ENCODE assay signal across 12 mouse cellular contexts in the genomic region with DNA sequence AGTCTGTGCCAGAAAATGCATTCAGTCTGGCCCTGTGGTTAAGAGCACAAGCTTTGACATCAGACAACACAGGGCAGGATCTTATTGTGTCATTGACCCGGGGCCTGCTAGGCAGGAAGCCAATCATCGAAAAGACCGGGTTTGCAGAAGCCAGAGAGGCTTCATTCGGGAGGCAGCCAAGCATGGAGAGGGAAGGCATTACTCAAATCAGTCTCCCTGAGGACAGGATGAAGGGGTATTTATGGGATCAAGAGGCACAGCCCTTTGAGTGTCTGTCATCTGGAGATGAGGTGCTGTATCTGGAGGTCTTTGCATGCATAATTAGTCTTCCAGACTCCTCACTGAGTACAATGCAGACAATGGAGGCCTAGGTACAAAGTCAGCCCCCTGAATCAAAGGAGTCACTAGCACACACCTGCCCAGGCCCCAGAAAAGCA. TPM values are rescaled to one million over a fixed set of nuclear protein-coding genes. Genes with fewer than 3 reads are reported as not detected.
DNase-seq lines count a peak whose midpoint lies in the region; ATAC-seq and TF ChIP-seq lines count a peak whose summit lies in the region.
"Had no signal": no experiment of that assay in that cellular context is flagged by ENCODE, and none has a peak within 500 bp of the region (broad histone marks: within the 10 kb centered on the region; RNA-seq: fewer than 3 reads in every experiment).

No protein-coding gene starts in this region.

- no peaks in the 10 kb centered on the region for H3K36me3 ChIP-seq in lung, postnatal 0 days (ENCODE audit: insufficient read depth, low read length)
- H3K36me3 ChIP-seq: heart, embryonic 10.5 days; limb, embryonic 12.5 days had no signal

- peak; percentile 69 for DNase-seq in adrenal gland, postnatal 10 days
- no peak for DNase-seq in adrenal gland, adult 8-10 months
- DNase-seq in lung, postnatal 10 days, result peak; percentile 37
- no peak for DNase-seq in lung, postnatal 0 days (ENCODE audit: low spot score)
- peak; percentile 74 for DNase-seq in NIH3T3 (ENCODE audit: low read depth)
- DNase-seq in kidney, postnatal 10 days, result peak; percentile 71
- no peak for DNase-seq in spleen, adult 18-20 months
- no peak for DNase-seq in layer of hippocampus, adult 9-11 months
- DNase-seq: B cell, adult 2 months; right cerebral cortex, postnatal 4 days had no signal

- no peak for TF ChIP-seq EP300 in lung, postnatal 0 days (IDR thresholded peaks at IDR 0.05)

- no peak for TF ChIP-seq CTCF in lung, postnatal 0 days (IDR thresholded peaks at IDR 0.05)

- no peaks in the 10 kb centered on the region for H3K9me3 ChIP-seq in lung, postnatal 0 days (ENCODE audit: low read length)
- H3K9me3 ChIP-seq: heart, embryonic 10.5 days; limb, embryonic 12.5 days had no signal

- H3K4me3 ChIP-seq in lung, postnatal 0 days (ENCODE audit: low read depth, low read length), result no peak overlapping the region
- H3K4me3 ChIP-seq: heart, embryonic 10.5 days; limb, embryonic 12.5 days had no signal

- no peak overlapping the region for H3K9ac ChIP-seq in lung, postnatal 0 days (replicated peaks; ENCODE audit: low read depth)
- H3K9ac ChIP-seq: limb, embryonic 12.5 days had no signal

- 37% methylated on average over 4 of the region's 4 CpGs for WGBS in lung, postnatal 0 days

- ATAC-seq in lung, postnatal 0 days, result no peak

- H3K4me2 ChIP-seq in lung, postnatal 0 days (replicated peaks; ENCODE audit: low read depth, low read length), result no peak overlapping the region
- H3K4me2 ChIP-seq: limb, embryonic 12.5 days had no signal

- no peaks in the 10 kb centered on the region for H3K27me3 ChIP-seq in lung, postnatal 0 days (replicated peaks; ENCODE audit: insufficient read depth, low read length)
- H3K27me3 ChIP-seq: limb, embryonic 12.5 days had no signal

- no peaks in the 10 kb centered on the region for H3K4me1 ChIP-seq in lung, postnatal 0 days (ENCODE audit: insufficient read depth, low read depth, low read length)

- H3K27ac ChIP-seq in lung, postnatal 0 days (ENCODE audit: low read length), result no peak overlapping the region
- H3K27ac ChIP-seq: heart, embryonic 10.5 days; limb, embryonic 12.5 days had no signal

RNA-seq across cellular contexts. Expression of gene Prrc2b, which starts 10.4 kb away (rescaled TPM):
- total RNA-seq in adrenal gland, postnatal 10 days (2021), result 100 to 1,000 TPM in 1 of 2 experiments, 10 to 100 TPM in 1; 83.4 to 102 TPM
- total RNA-seq in adrenal gland, adult 8-10 months (2022), result 100 to 1,000 TPM; 140 to 182 (median 166) TPM
- 21.2 and 24.6 TPM in 2 replicates for polyA plus RNA-seq in lung, postnatal 0 days (2015; fragmentation: Nextera tagmentation; extraction: Ambion mirVana)

RNA-seq across cellular contexts. Expression of gene Plpp7, which starts 45.2 kb away (rescaled TPM):
- 1 to 10 TPM; 3.9 to 8.6 TPM for total RNA-seq in adrenal gland, postnatal 10 days (2021)
- 1 to 10 TPM; 5.5 to 9.0 (median 6.5) TPM for total RNA-seq in adrenal gland, adult 8-10 months (2022)
- 2.4 and 2.5 TPM in 2 replicates for polyA plus RNA-seq in lung, postnatal 0 days (2015; fragmentation: Nextera tagmentation; extraction: Ambion mirVana)

RNA-seq across cellular contexts. Expression of gene Fam78a, which starts 55.9 kb away (rescaled TPM):
- 1 to 10 TPM; 3.2 to 5.4 TPM for total RNA-seq in adrenal gland, postnatal 10 days (2021)
- total RNA-seq in adrenal gland, adult 8-10 months (2022), result 1 to 10 TPM in 3 of 4 experiments, under 1 TPM in 1; 0.59 to 3.9 (median 2.6) TPM
- 2.5 TPM in 2 replicates for polyA plus RNA-seq in lung, postnatal 0 days (2015; fragmentation: Nextera tagmentation; extraction: Ambion mirVana)

Comparison
In these comparisons a context has a peak if more than half of its experiments do, and no peak if none do; other contexts are left out.
1. DNase-seq: peak in adrenal gland, postnatal 10 days (single experiment), lung, postnatal 10 days (single experiment), NIH3T3 (single experiment) and kidney, postnatal 10 days (single experiment); none in adrenal gland, adult 8-10 months (single experiment), lung, postnatal 0 days (single experiment), spleen, adult 18-20 months (0 of 2) and layer of hippocampus, adult 9-11 months (single experiment).